Mouse (Mus musculus): ENCODE measurements at regions not wholly inside any gene's neighbourhood (a gene's known extent, or its start where the extent isn't known, plus 50 kb on each side); places are given as distances from the start of the nearest gene placed in this dataset.

DNA sequence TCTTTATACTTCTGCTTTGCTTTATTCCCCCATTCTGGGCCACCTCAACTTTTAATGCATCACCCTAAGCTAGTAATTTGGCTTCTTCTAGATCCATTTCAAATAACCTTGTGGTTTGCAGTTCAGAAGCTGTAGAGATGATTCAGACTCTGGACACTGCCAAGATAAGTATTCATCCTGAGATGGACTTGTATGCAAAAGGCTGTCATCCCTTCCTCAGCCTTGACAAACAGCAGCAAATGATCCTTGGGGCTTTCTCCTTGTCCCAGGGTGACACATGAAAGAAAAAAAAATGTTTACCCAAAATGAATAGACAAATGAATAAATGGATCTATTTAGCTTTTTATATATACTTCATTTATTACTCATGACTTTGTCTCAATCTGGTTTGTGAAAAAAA, 120.0 kb upstream of the Erbb4 start:
- no peak for DNase-seq (ENCODE audit: low spot score)

DNA sequence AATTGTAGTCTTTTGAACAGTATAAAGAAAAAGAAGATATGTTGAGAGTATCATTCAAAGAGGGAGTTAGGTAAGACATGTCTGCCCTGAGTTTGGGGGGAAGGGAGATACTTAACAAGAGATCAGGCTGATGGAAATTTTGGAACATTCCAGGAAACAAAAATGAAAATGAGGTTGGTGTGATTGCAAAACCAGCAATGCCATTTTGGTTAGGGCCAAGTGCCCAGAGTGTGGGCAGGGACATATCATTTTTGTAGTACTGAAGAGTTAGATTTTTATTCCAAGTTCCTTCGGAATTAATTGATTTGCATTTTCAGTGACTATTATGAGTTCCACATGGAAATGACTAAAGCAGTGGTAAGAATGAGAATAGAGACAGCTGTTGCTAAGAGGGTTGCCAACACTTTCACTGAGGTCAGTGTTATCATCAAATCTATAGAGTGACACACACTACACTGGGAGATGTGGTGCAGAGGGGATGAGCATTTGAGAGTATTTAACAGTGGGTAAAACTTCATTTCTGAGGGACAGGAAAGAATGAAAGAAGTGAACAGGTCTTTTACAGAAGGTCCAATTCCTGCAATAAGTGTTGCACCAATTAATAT, 105.1 kb upstream of the Erbb4 start:
- DNase-seq (ENCODE audit: low spot score), result no peak

DNA sequence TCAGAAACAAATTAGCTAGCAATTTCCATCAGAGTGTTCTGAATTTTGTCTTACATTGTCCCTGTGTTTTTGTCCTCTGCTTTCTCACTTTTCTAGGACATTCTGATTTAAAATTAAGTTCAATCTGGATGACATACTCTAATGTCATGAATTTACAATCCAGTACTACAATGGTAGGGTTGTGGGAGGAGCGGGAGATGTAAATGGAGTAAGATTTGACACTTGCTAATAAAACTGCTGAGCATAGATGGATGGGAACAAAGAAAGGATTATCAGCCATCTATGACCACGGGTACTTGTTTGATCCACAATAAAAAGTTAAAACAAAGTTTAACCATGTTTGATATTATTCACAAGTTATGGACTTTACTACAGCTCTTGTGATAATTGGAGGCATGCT, 94.9 kb upstream of the Erbb4 start:
- DNase-seq (ENCODE audit: low spot score), result no peak

DNA sequence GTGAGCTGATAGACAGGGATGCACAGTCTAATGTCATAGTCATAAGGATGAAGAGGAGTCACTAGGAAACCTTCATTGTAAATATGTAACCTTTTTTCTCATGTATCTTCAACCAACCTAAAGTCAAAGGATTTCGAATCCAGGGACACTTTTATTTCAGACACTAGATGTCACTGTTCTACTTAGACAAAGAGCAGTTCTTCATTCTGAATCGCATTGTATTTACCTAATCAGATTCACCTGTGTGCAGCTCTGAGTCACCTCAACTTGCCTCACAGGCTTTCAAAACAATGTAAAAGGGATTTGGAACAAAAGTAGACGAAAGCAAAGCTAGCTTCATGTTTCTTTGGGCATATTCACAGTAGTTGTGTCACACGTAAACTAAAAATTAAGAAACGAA, 57.3 kb upstream of the Erbb4 start:
- peak; percentile 26 for DNase-seq (ENCODE audit: low spot score)

All from thymus, postnatal 0 days (tissue).